Mouse (Mus musculus) lung, adult 2 months (tissue): Measurements from ENCODE around the gene Mpp6. TPM values are rescaled to one million over a fixed set of nuclear protein-coding genes. Genes with fewer than 3 reads are reported as not detected.

ENCODE experiments used
- DNase-seq: peaks from one replicate; pipeline ENCODE4 v3.0.0; 2022
- H3K4me1 ChIP-seq: fragments of 200-500 bp; 2 replicates; pipeline ENCODE4 v1.6.1; 2011; ENCODE audit warnings: low read length; ENCODE audit not compliant: control insufficient read depth, insufficient read depth
- H3K4me3 ChIP-seq: fragments of 200-500 bp; replicated peaks from 2 replicates; pipeline ENCODE3; 2011; ENCODE audit warnings: low read depth, mild to moderate bottlenecking, control low read depth, low read length; ENCODE audit errors: extremely low read depth
- CTCF ChIP-seq: fragments of 200-500 bp; IDR thresholded peaks from 2 replicates; pipeline ENCODE4 v1.5.1; 2011; ENCODE audit warnings: mild to moderate bottlenecking, low read length, control low read depth; ENCODE audit not compliant: insufficient read depth
- POLR2A ChIP-seq: fragments of 200-500 bp; IDR thresholded peaks from 2 replicates; pipeline ENCODE4 v1.6.1; 2011; ENCODE audit warnings: low read depth, mild to moderate bottlenecking, control low read depth, low read length, borderline replicate concordance; ENCODE audit errors: extremely low read depth
- WGBS: fragments of 180-500 bp; shearing (Covaris S2); methylation state at CpG from one replicate; pipeline ENCODE4 v1.1.7; 2018; 5-methylcytosine and 5-hydroxymethylcytosine counted together
- polyA plus RNA-seq: library from polyadenylated mRNA; depleted of rRNA; stranded (reverse); fragments of >200 nt; gene quantifications from 2 replicates; pipeline ENCODE4 v1.2.3, GENCODE M21; 2012

Mpp6 gene
- polyA plus RNA-seq, 1 experiment: 3.5 TPM

GRCm38 (mm10) chr6:50137651-50138050, 27.6 kb downstream of the Mpp6 start:
- no peak for DNase-seq
- Histone ChIP-seq H3K4me1 (no peaks in the 10 kb centered on the region), H3K4me3 (no peak overlapping the region)
- WGBS: 83% methylated on average over 3 of the region's 3 CpGs
- TF ChIP-seq POLR2A: no peak
- no peak for TF ChIP-seq CTCF

GRCm38 (mm10) chr6:50139526-50139925, 29.5 kb downstream of the Mpp6 start:
- Histone ChIP-seq H3K4me3 (no peak overlapping the region), H3K4me1 (no peaks in the 10 kb centered on the region)
- TF ChIP-seq CTCF: no peak
- WGBS: 86% methylated on average over 3 of the region's 3 CpGs
- DNase-seq: no peak

GRCm38 (mm10) chr6:50146158-50146557, 36.1 kb downstream of the Mpp6 start:
- H3K4me1 ChIP-seq: no peaks in the 10 kb centered on the region
- no peak for DNase-seq
- no peak overlapping the region for H3K4me3 ChIP-seq
- TF ChIP-seq CTCF (no peak), POLR2A (no peak)

GRCm38 (mm10) chr6:50149378-50149777, 39.3 kb downstream of the Mpp6 start:
- TF ChIP-seq CTCF (no peak), POLR2A (no peak)
- Histone ChIP-seq H3K4me3 (no peak overlapping the region), H3K4me1 (no peaks in the 10 kb centered on the region)
- WGBS: 77% methylated on average over 4 of the region's 4 CpGs
- no peak for DNase-seq

- H3K4me1 ChIP-seq: no peaks in the 10 kb centered on the region
- H3K4me3 ChIP-seq: no peak overlapping the region
- TF ChIP-seq CTCF (no peak), POLR2A (no peak)
- WGBS: 86% methylated on average over 6 of the region's 6 CpGs
- DNase-seq: no peak
Observed at GRCm38 (mm10) chr6:50159842-50160241, 49.8 kb downstream of the Mpp6 start.

GRCm38 (mm10) chr6:50163013-50163412, 53.0 kb downstream of the Mpp6 start:
- no peak for DNase-seq
- WGBS: 64% methylated on average over 3 of the region's 3 CpGs
- TF ChIP-seq POLR2A: no peak
- TF ChIP-seq CTCF: no peak
- Histone ChIP-seq H3K4me1 (no peaks in the 10 kb centered on the region), H3K4me3 (no peak overlapping the region)

- no peak for TF ChIP-seq POLR2A
- TF ChIP-seq CTCF: no peak
- WGBS: 90% methylated on average over 4 of the region's 4 CpGs
- Histone ChIP-seq H3K4me1 (no peaks in the 10 kb centered on the region), H3K4me3 (no peak overlapping the region)
- DNase-seq: no peak
Observed at GRCm38 (mm10) chr6:50168821-50169220, 58.8 kb downstream of the Mpp6 start.

- Histone ChIP-seq H3K4me1 (no peaks in the 10 kb centered on the region), H3K4me3 (no peak overlapping the region)
- TF ChIP-seq CTCF: no peak
- TF ChIP-seq POLR2A: no peak
- DNase-seq: no peak
Observed at GRCm38 (mm10) chr6:50169771-50170170, 59.7 kb downstream of the Mpp6 start.

GRCm38 (mm10) chr6:50175736-50176135, 65.7 kb downstream of the Mpp6 start:
- Histone ChIP-seq H3K4me1 (no peaks in the 10 kb centered on the region), H3K4me3 (no peak overlapping the region)
- TF ChIP-seq CTCF (no peak), POLR2A (no peak)
- DNase-seq: no peak
- WGBS: 89% methylated on average over 1 of the region's 1 CpGs

GRCm38 (mm10) chr6:50180189-50180588, 70.1 kb downstream of the Mpp6 start:
- no peak for TF ChIP-seq POLR2A
- no peak for TF ChIP-seq CTCF
- Histone ChIP-seq H3K4me3 (no peak overlapping the region), H3K4me1 (no peaks in the 10 kb centered on the region)
- no peak for DNase-seq
- 39% methylated on average over 4 of the region's 4 CpGs for WGBS

GRCm38 (mm10) chr6:50187955-50188354, 77.9 kb downstream of the Mpp6 start:
- WGBS: 62% methylated on average over 4 of the region's 4 CpGs

More at GRCm38 (mm10) chr6:50187955-50188354, 77.9 kb downstream of the Mpp6 start:
- no peak for DNase-seq
- no peak for TF ChIP-seq CTCF
- TF ChIP-seq POLR2A: no peak
- peaks cover 3% of the 10 kb centered on the region; the same call in 1 of the 2 replicates for H3K4me1 ChIP-seq
- H3K4me3 ChIP-seq: peak overlapping the region; percentile 29
